Mouse (Mus musculus): ENCODE measurements at regions not wholly inside any gene's neighbourhood (a gene's known extent, or its start where the extent isn't known, plus 50 kb on each side); places are given as distances from the start of the nearest gene placed in this dataset.

DNA sequence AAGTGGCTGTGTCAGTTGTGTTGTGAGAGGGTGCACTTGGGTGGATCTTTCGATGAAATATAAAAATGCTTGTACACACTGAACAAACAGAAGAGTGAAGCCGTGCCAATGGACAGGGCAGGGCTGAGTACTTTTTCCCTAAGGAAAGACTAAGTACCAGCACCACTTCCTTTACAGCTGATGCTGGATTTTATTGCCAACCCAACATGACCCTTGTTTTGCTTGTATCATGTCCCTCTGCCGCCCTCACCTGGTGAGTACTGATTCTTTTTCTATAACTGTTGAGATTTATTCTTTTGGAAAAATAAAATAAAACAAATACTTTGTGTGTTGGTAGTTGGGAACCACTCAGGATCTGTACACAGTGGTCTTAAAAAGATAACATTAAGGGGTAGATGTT, 878.4 kb upstream of the Cdh6 start:
- WGBS, result 67% methylated on average over 3 of the region's 3 CpGs
- H3K27me3 ChIP-seq (ENCODE audit: control insufficient read depth, insufficient read depth, low read depth, low read length), result no peaks in the 10 kb centered on the region
- no peaks in the 10 kb centered on the region for H3K9me3 ChIP-seq (replicated peaks; ENCODE audit: control insufficient read depth, low read length, poor library complexity, severe bottlenecking)
- H3K27ac ChIP-seq (ENCODE audit: low read length), result no peak overlapping the region
- no peaks in the 10 kb centered on the region for H3K36me3 ChIP-seq (ENCODE audit: control insufficient read depth, insufficient read depth, low read length)
- no peak overlapping the region for H3K9ac ChIP-seq (ENCODE audit: low read depth, low read length)
- no peak overlapping the region for H3K4me2 ChIP-seq (ENCODE audit: low read length)
- H3K4me1 ChIP-seq (ENCODE audit: control insufficient read depth, insufficient read depth, low read length), result no peaks in the 10 kb centered on the region
- ATAC-seq, result no peak
- no peak overlapping the region for H3K4me3 ChIP-seq (ENCODE audit: low read depth, low read length)

All from midbrain, embryonic 16.5 days (tissue).